Mouse (Mus musculus) forebrain, embryonic 12.5 days (tissue): ENCODE measurements at regions not wholly inside any gene's neighbourhood (a gene's known extent, or its start where the extent isn't known, plus 50 kb on each side); places are given as distances from the start of the nearest gene placed in this dataset.
"Not testable (repeated sequence)": the region's sequence is repeated elsewhere in the genome, so short reads cannot be mapped to it uniquely, and the experiment has no call there.

ENCODE experiments used
- ATAC-seq: fragments of 200-750 bp; cut with Nextera tagmentation; 2 replicates; pipeline ENCODE4 v1.8.0; 2017; ENCODE audit warnings: moderate TSS enrichment; ENCODE audit not compliant: low FRiP score
- H3K27ac ChIP-seq: fragments of 300-500 bp; sonication (generic); 2 replicates; pipeline ENCODE4 v1.5.1; 2016; ENCODE audit warnings: mild to moderate bottlenecking
- H3K27me3 ChIP-seq: fragments of 300-500 bp; sonication (generic); 2 replicates; pipeline ENCODE4 v1.6.1; 2016; ENCODE audit warnings: mild to moderate bottlenecking
- H3K36me3 ChIP-seq: fragments of 300-500 bp; sonication (generic); replicated peaks from 2 replicates; pipeline ENCODE4 v1.6.1; 2016; ENCODE audit warnings: mild to moderate bottlenecking
- H3K4me1 ChIP-seq: fragments of 300-500 bp; sonication (generic); 2 replicates; pipeline ENCODE4 v1.6.1; 2016
- H3K4me2 ChIP-seq: fragments of 300-500 bp; sonication (generic); 2 replicates; pipeline ENCODE4 v1.6.1; 2016; ENCODE audit warnings: mild to moderate bottlenecking, moderate library complexity
- H3K4me3 ChIP-seq: fragments of 300-500 bp; sonication (generic); replicated peaks from 2 replicates; pipeline ENCODE4 v1.5.1; 2016; ENCODE audit warnings: mild to moderate bottlenecking
- H3K9ac ChIP-seq: fragments of 300-500 bp; sonication (generic); 2 replicates; pipeline ENCODE4 v1.6.1; 2016; ENCODE audit warnings: mild to moderate bottlenecking
- H3K9me3 ChIP-seq: fragments of 300-500 bp; sonication (generic); 2 replicates; pipeline ENCODE4 v1.6.1; 2016
- WGBS: fragments of 180-500 bp; shearing (Covaris S2); methylation state at CpG from one replicate; pipeline ENCODE4 v1.1.7; 2016; 5-methylcytosine and 5-hydroxymethylcytosine counted together

- Histone ChIP-seq H3K4me3 (no peak overlapping the region), H3K4me1 (no peaks in the 10 kb centered on the region), H3K4me2 (no peak overlapping the region), H3K27me3 (no peaks in the 10 kb centered on the region), H3K27ac (no peak overlapping the region), H3K9ac (no peak overlapping the region), H3K9me3 (no peaks in the 10 kb centered on the region), H3K36me3 (no peaks in the 10 kb centered on the region)
- ATAC-seq: no peak
- WGBS: 81% methylated on average over 8 of the region's 8 CpGs
These were observed 65.4 kb upstream of the Emcn start for GRCm38 (mm10) chr3:137275444-137275843.

DNA sequence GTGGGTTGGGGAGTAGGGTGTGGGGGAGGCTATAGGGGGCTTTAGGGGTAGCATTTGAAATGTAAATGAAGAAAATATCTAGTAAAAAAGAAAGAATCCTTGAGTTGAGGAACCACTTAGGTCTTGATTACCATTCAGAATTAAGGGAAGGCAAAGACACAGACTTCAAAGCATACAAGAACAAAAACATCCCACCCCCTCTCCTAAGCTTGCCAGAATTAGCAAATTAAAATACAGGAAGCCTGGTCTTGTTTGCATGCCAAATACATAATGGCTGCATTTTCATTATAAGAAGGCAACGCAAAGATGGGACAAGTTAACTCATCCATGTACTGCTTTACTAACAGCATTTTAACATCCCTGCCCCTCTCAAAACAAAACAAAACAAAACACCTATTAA, 61.6 kb upstream of the Emcn start:
- Histone ChIP-seq H3K27me3 (no peaks in the 10 kb centered on the region), H3K4me1 (no peaks in the 10 kb centered on the region), H3K9me3 (no peaks in the 10 kb centered on the region), H3K27ac (no peak overlapping the region), H3K36me3 (no peaks in the 10 kb centered on the region), H3K9ac (no peak overlapping the region), H3K4me3 (no peak overlapping the region), H3K4me2 (no peak overlapping the region)
- ATAC-seq: no peak
- WGBS: 44% methylated on average over 1 of the region's 1 CpGs

GRCm38 (mm10) chr3:137281052-137281451, 59.8 kb upstream of the Emcn start:
- no peaks in the 10 kb centered on the region for H3K36me3 ChIP-seq
- H3K9ac ChIP-seq: no peak overlapping the region
- no peaks in the 10 kb centered on the region for H3K27me3 ChIP-seq
- ATAC-seq: no peak
- H3K9me3 ChIP-seq: no peaks in the 10 kb centered on the region
- no peak overlapping the region for H3K4me3 ChIP-seq
- H3K27ac ChIP-seq: no peak overlapping the region
- WGBS: 86% methylated on average over 7 of the region's 7 CpGs
- no peaks in the 10 kb centered on the region for H3K4me1 ChIP-seq
- no peak overlapping the region for H3K4me2 ChIP-seq

GRCm38 (mm10) chr3:137287558-137287957, 53.3 kb upstream of the Emcn start:
- H3K27me3 ChIP-seq, H3K4me2 ChIP-seq, H3K27ac ChIP-seq, H3K9me3 ChIP-seq, H3K4me3 ChIP-seq, ATAC-seq, H3K9ac ChIP-seq, H3K4me1 ChIP-seq, H3K36me3 ChIP-seq: not testable (repeated sequence)
- 92% methylated on average over 11 of the region's 11 CpGs for WGBS

DNA sequence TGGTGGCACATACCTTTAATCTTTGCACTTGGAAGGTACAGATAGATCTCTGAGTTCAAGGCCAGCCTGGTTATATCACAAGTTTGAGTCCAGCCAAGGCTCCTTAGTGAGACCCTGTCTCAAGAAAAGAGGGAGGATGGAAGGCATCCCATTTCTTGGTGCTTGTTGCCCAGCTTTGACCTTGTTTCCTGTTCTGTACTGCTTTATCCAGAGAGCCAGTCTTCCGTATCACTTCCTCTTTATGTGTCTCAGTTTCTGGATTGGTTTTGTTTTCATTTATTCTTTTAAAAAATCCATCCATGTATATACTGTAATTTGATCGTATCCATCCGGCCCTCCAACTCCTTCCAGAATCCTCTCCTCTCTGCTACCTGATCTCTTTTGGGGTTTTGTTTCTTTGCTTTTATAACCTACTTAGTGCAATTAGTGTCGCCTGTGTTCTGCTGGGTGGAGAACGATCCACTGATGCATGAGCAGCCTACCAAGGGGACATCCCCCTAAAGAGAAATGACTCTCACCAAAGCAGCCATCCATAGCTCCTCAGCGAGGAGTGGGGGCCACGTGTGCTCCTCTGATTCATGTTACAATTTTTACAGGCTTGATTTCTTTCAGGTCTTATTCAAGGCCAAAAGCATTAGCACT, 52.4 kb upstream of the Emcn start:
- Histone ChIP-seq H3K27ac (no peak overlapping the region), H3K9me3 (no peaks in the 10 kb centered on the region), H3K4me1 (no peaks in the 10 kb centered on the region), H3K9ac (no peak overlapping the region), H3K4me3 (no peak overlapping the region), H3K4me2 (no peak overlapping the region), H3K27me3 (no peaks in the 10 kb centered on the region), H3K36me3 (no peaks in the 10 kb centered on the region)
- 79% methylated on average over 7 of the region's 7 CpGs for WGBS
- no peak for ATAC-seq

- no peak for ATAC-seq
- 78% methylated on average over 2 of the region's 2 CpGs for WGBS
These were observed 51.8 kb upstream of the Emcn start for GRCm38 (mm10) chr3:137288943-137289682.

DNA sequence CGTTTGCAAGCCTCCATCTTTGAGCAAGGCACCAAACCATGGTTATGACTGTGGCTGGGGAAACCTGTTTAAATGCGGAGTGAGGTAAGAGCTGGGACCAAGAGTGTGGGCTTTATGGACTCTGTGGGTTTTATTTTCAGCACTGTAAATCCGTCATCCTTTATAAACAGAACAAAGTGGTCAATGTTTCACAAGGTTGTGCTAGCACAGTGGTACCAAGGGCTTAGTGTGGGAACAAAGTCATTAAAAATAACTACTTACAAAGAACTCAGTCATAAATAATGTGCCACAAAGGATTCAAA, 51.2 kb upstream of the Emcn start:
- no peaks in the 10 kb centered on the region for H3K4me1 ChIP-seq
- no peak overlapping the region for H3K27ac ChIP-seq
- no peaks in the 10 kb centered on the region for H3K36me3 ChIP-seq
- H3K4me2 ChIP-seq: no peak overlapping the region
- no peak overlapping the region for H3K9ac ChIP-seq
- no peaks in the 10 kb centered on the region for H3K27me3 ChIP-seq
- 67% methylated on average over 3 of the region's 3 CpGs for WGBS
- no peak for ATAC-seq
- no peak overlapping the region for H3K4me3 ChIP-seq
- no peaks in the 10 kb centered on the region for H3K9me3 ChIP-seq

More at GRCm38 (mm10) chr3:137288943-137289682, 51.8 kb upstream of the Emcn start:
- no peaks in the 10 kb centered on the region for H3K36me3 ChIP-seq
- no peaks in the 10 kb centered on the region for H3K27me3 ChIP-seq
- H3K4me3 ChIP-seq: no peak overlapping the region
- H3K4me1 ChIP-seq: no peaks in the 10 kb centered on the region
- H3K9me3 ChIP-seq: no peaks in the 10 kb centered on the region
- no peak overlapping the region for H3K27ac ChIP-seq
- H3K9ac ChIP-seq: no peak overlapping the region
- H3K4me2 ChIP-seq: no peak overlapping the region
